Mouse (Mus musculus) bone marrow macrophage, adult 2 months (primary cell): ENCODE data around the gene Tmem114.

Source experiments
- CTCF ChIP-seq: IDR thresholded peaks from 2 replicates; pipeline ENCODE4 v1.5.1; 2012; ENCODE audit warnings: low read depth, mild to moderate bottlenecking, low read length, moderate library complexity
- POLR2A ChIP-seq: IDR thresholded peaks from 2 replicates; pipeline ENCODE4 v1.6.1; 2012; ENCODE audit warnings: mild to moderate bottlenecking, low read depth, low read length, borderline replicate concordance

GRCm38 (mm10) chr16:8385679-8386078 lies 39.3 kb downstream of the Tmem114 start:
- TF ChIP-seq CTCF = no peak
- TF ChIP-seq POLR2A = no peak
